Mouse (Mus musculus) hindbrain, embryonic 12.5 days (tissue): ENCODE measurements around the gene Urad. TPM values are rescaled to one million over a fixed set of nuclear protein-coding genes. Genes with fewer than 3 reads are reported as not detected.

Experiments
- ATAC-seq: fragments of 200-750 bp; cut with Nextera tagmentation; 2 replicates; pipeline ENCODE4 v1.8.0; 2017; ENCODE audit warnings: moderate TSS enrichment; ENCODE audit not compliant: low FRiP score
- H3K27ac ChIP-seq: fragments of 300-500 bp; sonication (generic); 2 replicates; pipeline ENCODE4 v1.5.1; 2016; ENCODE audit warnings: mild to moderate bottlenecking
- H3K27me3 ChIP-seq: fragments of 300-500 bp; sonication (generic); 2 replicates; pipeline ENCODE4 v1.6.1; 2016; ENCODE audit warnings: mild to moderate bottlenecking
- H3K36me3 ChIP-seq: fragments of 300-500 bp; sonication (generic); 2 replicates; pipeline ENCODE4 v1.6.1; 2016; ENCODE audit warnings: mild to moderate bottlenecking
- H3K4me1 ChIP-seq: fragments of 300-500 bp; sonication (generic); 2 replicates; pipeline ENCODE4 v1.6.1; 2016
- H3K4me2 ChIP-seq: fragments of 300-500 bp; sonication (generic); replicated peaks from 2 replicates; pipeline ENCODE4 v1.6.1; 2016; ENCODE audit warnings: mild to moderate bottlenecking
- H3K4me3 ChIP-seq: fragments of 300-500 bp; sonication (generic); 2 replicates; pipeline ENCODE4 v1.5.1; 2016; ENCODE audit warnings: mild to moderate bottlenecking
- H3K9ac ChIP-seq: fragments of 300-500 bp; sonication (generic); 2 replicates; pipeline ENCODE4 v1.6.1; 2016; ENCODE audit warnings: mild to moderate bottlenecking, moderate library complexity
- H3K9me3 ChIP-seq: fragments of 300-500 bp; sonication (generic); replicated peaks from 2 replicates; pipeline ENCODE4 v1.6.1; 2016; ENCODE audit warnings: mild to moderate bottlenecking
- WGBS: fragments of 180-500 bp; shearing (Covaris S2); methylation state at CpG from one replicate; pipeline ENCODE4 v1.1.7; 2016; 5-methylcytosine and 5-hydroxymethylcytosine counted together
- microRNA-seq: library from miRNA; unstranded; fragments of <30 nt; microRNA quantifications from one replicate; pipeline ENCODE4, GENCODE M21; 2017
- polyA plus RNA-seq: library from polyadenylated mRNA; unstranded; fragments of >200 nt; fragmentation: Nextera tagmentation; extraction: Ambion mirVana; gene quantifications from 2 replicates; pipeline ENCODE4 v1.2.1, GENCODE M21; 2016

The Urad gene
- polyA plus RNA-seq, 1 experiment from 2014 or later: not detected

GRCm38 (mm10) chr5:147269371-147269770 is 52.9 kb downstream of the Urad start:
- H3K27ac ChIP-seq: no peak overlapping the region
- no peak overlapping the region for H3K4me2 ChIP-seq
- H3K9ac ChIP-seq: no peak overlapping the region
- WGBS: 4% methylated on average over 6 of the region's 6 CpGs
- ATAC-seq: no peak
- no peaks in the 10 kb centered on the region for H3K9me3 ChIP-seq
- no peaks in the 10 kb centered on the region for H3K36me3 ChIP-seq
- H3K4me1 ChIP-seq: no peaks in the 10 kb centered on the region
- peaks cover 94% of the 10 kb centered on the region for H3K27me3 ChIP-seq
- H3K4me3 ChIP-seq: no peak overlapping the region

DNA sequence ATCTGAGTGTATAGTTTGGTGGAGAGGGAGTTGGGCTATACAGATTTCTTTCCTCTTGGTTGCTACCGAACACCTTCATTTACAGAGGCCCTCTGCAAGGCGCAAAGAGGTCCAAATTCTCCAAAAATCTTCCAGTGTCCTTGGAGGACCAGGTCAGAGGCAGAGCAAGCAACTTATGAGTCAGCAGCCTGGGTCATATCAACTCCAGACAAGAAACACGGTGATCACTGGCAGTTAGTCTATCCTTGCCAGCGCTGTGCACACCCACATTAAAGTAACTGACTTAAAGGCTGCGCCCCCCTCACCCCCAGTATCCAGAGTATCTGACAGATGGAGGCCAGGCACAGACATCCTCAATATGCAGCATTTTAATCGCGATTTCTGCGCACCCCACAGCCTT is 53.5 kb downstream of the Urad start:
- H3K4me3 ChIP-seq: no peak overlapping the region
- no peak overlapping the region for H3K4me2 ChIP-seq
- ATAC-seq: no peak
- H3K9ac ChIP-seq: no peak overlapping the region
- 2% methylated on average over 8 of the region's 8 CpGs for WGBS
- no peak overlapping the region for H3K27ac ChIP-seq
- H3K4me1 ChIP-seq: no peaks in the 10 kb centered on the region
- H3K36me3 ChIP-seq: no peaks in the 10 kb centered on the region
- peaks cover 96% of the 10 kb centered on the region for H3K27me3 ChIP-seq
- no peaks in the 10 kb centered on the region for H3K9me3 ChIP-seq

- peaks cover 94% of the 10 kb centered on the region for H3K27me3 ChIP-seq
- no peaks in the 10 kb centered on the region for H3K36me3 ChIP-seq
- no peak overlapping the region for H3K4me3 ChIP-seq
- 13% methylated on average over 6 of the region's 6 CpGs for WGBS
- H3K9me3 ChIP-seq: no peaks in the 10 kb centered on the region
- no peak for ATAC-seq
- H3K4me2 ChIP-seq: no peak overlapping the region
- no peak overlapping the region for H3K27ac ChIP-seq
- no peak overlapping the region for H3K9ac ChIP-seq
- no peaks in the 10 kb centered on the region for H3K4me1 ChIP-seq
These were observed 54.8 kb downstream of the Urad start for GRCm38 (mm10) chr5:147267434-147267833.

Small RNA genes within 50 kb of the gene (microRNA-seq; reads per million reads assigned to microRNA genes)
- gene Mir7k: not detected

Other genes with a start within 250 kb of the Urad start
- gene Lnx2, start 245.9 kb downstream of the Urad start, polyA plus RNA-seq: 8.8 and 9.4 TPM in 2 replicates
- gene Polr1d, start 245.4 kb downstream of the Urad start, polyA plus RNA-seq: 95.1 and 98.0 TPM in 2 replicates
- gene Gsx1, start 133.7 kb downstream of the Urad start, polyA plus RNA-seq: 8.6 and 9.3 TPM in 2 replicates
- gene Pdx1, start 52.5 kb downstream of the Urad start, polyA plus RNA-seq: not detected in 2 replicates
- not detected in 2 replicates for gene Cdx2, start 15.2 kb downstream of the Urad start, polyA plus RNA-seq
- gene Flt3, start 78.0 kb upstream of the Urad start, polyA plus RNA-seq: 0.13 and 0.14 TPM in 2 replicates
- gene Pan3, start 107.7 kb upstream of the Urad start, polyA plus RNA-seq: 56.4 and 60.9 TPM in 2 replicates